Mouse (Mus musculus) layer of hippocampus, adult 2 months (tissue): Measurements from ENCODE around the gene Aggf1. TPM values are rescaled to one million over a fixed set of nuclear protein-coding genes. Genes with fewer than 3 reads are reported as not detected.
"Not testable (repeated sequence)": the region's sequence is repeated elsewhere in the genome, so short reads cannot be mapped to it uniquely, and the experiment has no call there.

Source experiments
- DNase-seq, 2 experiments: peaks; one replicate each; pipeline ENCODE4 v3.0.0; 2022; ENCODE audit warnings: low spot score in 2 of 2
- H3K27ac ChIP-seq: fragments of 200-600 bp; 2 replicates; pipeline ENCODE4 v1.8.1; 2022
- H3K4me3 ChIP-seq: fragments of 200-600 bp; 2 replicates; pipeline ENCODE4 v1.8.1; 2022; ENCODE audit warnings: mild to moderate bottlenecking
- CTCF ChIP-seq: fragments of 200-600 bp; conservative IDR thresholded peaks from 2 replicates; pipeline ENCODE4 v1.8.1; 2022; ENCODE audit warnings: antibody characterized with exemption, mild to moderate bottlenecking, moderate library complexity
- long read RNA-seq, 2 experiments: library from polyadenylated mRNA; stranded (forward); transcript quantifications; one replicate each; pipeline ENCODE4 v2.0.0; 2021; ENCODE audit warnings: borderline mapping rate in 2 of 2
- total RNA-seq, 2 experiments: library from RNA; stranded (reverse); gene quantifications; 2 replicates each; pipeline ENCODE4 v1.2.3; 2021

Aggf1 gene
- total RNA-seq: 10 to 100 TPM; 46.4 to 51.4 TPM
- long read RNA-seq, experiment 1, transcript Aggf1-201 (14 exons, 3,249 nt): major isoform, 107 of 110 reads
- long read RNA-seq, experiment 1, partial matches to known transcripts: 1 of 110 reads
- long read RNA-seq, experiment 1, other reads (novel, unspliced or antisense): 2 of 110 reads
- long read RNA-seq, experiment 2, transcript Aggf1-201 (14 exons, 3,249 nt): major isoform, 110 of 119 reads
- long read RNA-seq, experiment 2, partial matches to known transcripts: 3 of 119 reads
- long read RNA-seq, experiment 2, other reads (novel, unspliced or antisense): 6 of 119 reads

- Histone ChIP-seq H3K4me3 (peak within 1 kb of the TSS; percentile 91), H3K27ac (peak within 1 kb of the TSS; percentile 80)
- no peak for TF ChIP-seq CTCF
- peak; percentile 90 to 93 for DNase-seq
Observed at GRCm38 (mm10) chr13:95374701-95375553, at the start of gene Aggf1. Gene Aggf1, minus strand, starts transcription at chr13:95375352.

GRCm38 (mm10) chr13:95424932-95425331 is 49.8 kb upstream of the Aggf1 start:
- H3K27ac ChIP-seq: no peak overlapping the region
- peak in 1 of 2 experiments; percentile 25 for DNase-seq

GRCm38 (mm10) chr13:95419204-95419749 is 44.1 kb upstream of the Aggf1 start:
- no peak overlapping the region for H3K27ac ChIP-seq
- H3K4me3 ChIP-seq: no peak overlapping the region; the same call in 1 of the 2 replicates
- peak in 1 of 2 experiments; percentile 27 for DNase-seq
- no peak for TF ChIP-seq CTCF

More at GRCm38 (mm10) chr13:95424932-95425331, 49.8 kb upstream of the Aggf1 start:
- TF ChIP-seq CTCF: no peak
- no peak overlapping the region for H3K4me3 ChIP-seq

GRCm38 (mm10) chr13:95418575-95419203 is 43.5 kb upstream of the Aggf1 start:
- no peak overlapping the region for H3K27ac ChIP-seq
- H3K4me3 ChIP-seq: no peak overlapping the region; the same call in 1 of the 2 replicates
- DNase-seq: no peak
- TF ChIP-seq CTCF: no peak

GRCm38 (mm10) chr13:95412257-95412656 is 37.1 kb upstream of the Aggf1 start:
- no peak overlapping the region for H3K27ac ChIP-seq
- no peak for DNase-seq
- TF ChIP-seq CTCF: no peak
- H3K4me3 ChIP-seq: no peak overlapping the region

GRCm38 (mm10) chr13:95393242-95393641 is 18.1 kb upstream of the Aggf1 start:
- DNase-seq: no peak
- Histone ChIP-seq H3K27ac (no peak overlapping the region), H3K4me3 (no peak overlapping the region)
- TF ChIP-seq CTCF: no peak

- H3K27ac ChIP-seq: no peak overlapping the region
- no peak overlapping the region for H3K4me3 ChIP-seq
- peak; percentile 70 to 83 for DNase-seq
- TF ChIP-seq CTCF: peak; percentile 98
Observed at GRCm38 (mm10) chr13:95389866-95390865, 15.0 kb upstream of the Aggf1 start.

- Histone ChIP-seq H3K4me3 (no peak overlapping the region), H3K27ac (no peak overlapping the region)
- no peak for DNase-seq
- no peak for TF ChIP-seq CTCF
Observed at GRCm38 (mm10) chr13:95388226-95388625, 13.1 kb upstream of the Aggf1 start.

- no peak overlapping the region for H3K4me3 ChIP-seq
- no peak for TF ChIP-seq CTCF
- no peak overlapping the region for H3K27ac ChIP-seq
- no peak for DNase-seq
Observed at GRCm38 (mm10) chr13:95382418-95382817, 7.3 kb upstream of the Aggf1 start.

GRCm38 (mm10) chr13:95378696-95379095 is 3.5 kb upstream of the Aggf1 start:
- DNase-seq: no peak
- TF ChIP-seq CTCF: no peak
- Histone ChIP-seq H3K27ac (no peak overlapping the region), H3K4me3 (no peak overlapping the region)

- not testable (repeated sequence) for DNase-seq, H3K4me3 ChIP-seq, H3K27ac ChIP-seq
Observed at GRCm38 (mm10) chr13:95376689-95377289, 1.6 kb upstream of the Aggf1 start.
